Mouse (Mus musculus) lung, postnatal 10 days (tissue): ENCODE data around the gene Tal1.

ENCODE experiments used
- DNase-seq: peaks from one replicate; pipeline ENCODE4 v3.0.0; 2021

Gene Tal1

DNA sequence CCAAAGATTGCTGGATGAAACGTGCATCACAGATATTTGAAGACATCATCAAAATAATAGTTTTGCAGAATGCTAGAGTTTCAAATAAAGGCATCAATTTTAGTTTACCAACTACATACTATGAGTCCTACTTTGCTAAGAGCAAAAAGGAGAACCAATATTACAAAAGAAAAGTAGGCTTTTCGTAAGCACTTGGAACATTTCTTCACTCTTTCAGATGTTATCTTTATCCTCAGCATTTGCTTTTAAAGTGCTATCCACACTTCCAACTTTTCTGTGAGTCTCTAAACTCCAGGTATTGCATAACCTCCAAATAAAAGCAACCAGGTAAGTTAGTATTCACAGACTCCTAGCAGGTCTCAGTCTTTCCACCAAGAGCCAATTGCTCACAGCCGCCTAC is 63.4 kb downstream of the Tal1 start:
- DNase-seq = no peak

DNA sequence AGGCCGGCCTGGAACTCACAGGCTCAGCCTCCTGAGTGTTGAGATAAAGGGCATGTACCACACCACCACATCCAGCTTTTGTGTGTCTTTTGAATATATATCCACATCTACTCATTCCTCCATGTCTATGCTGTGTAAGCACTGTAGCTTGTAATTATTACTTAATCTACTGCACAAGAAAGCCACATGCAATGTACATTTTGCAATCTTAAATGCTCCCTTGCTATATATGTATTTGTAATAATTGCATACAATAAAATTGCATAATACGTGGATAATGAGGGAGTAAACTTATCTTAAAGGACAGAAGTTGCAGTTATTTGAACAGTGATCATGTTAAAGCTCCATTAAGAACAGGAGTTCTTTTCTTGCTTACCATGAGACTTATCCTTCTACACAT is 64.9 kb downstream of the Tal1 start:
- no peak for DNase-seq
